11 mouse cellular contexts compared by ENCODE assay signal in genomic region chr14:103354396-103355352, GRCm38 (mm10). TPM values are rescaled to one million over a fixed set of nuclear protein-coding genes. Genes with fewer than 3 reads are reported as not detected.
DNase-seq lines count a peak whose midpoint lies in the region; ATAC-seq and TF ChIP-seq lines count a peak whose summit lies in the region.
"Had no signal": no experiment of that assay in that cellular context is flagged by ENCODE, and none has a peak within 500 bp of the region (broad histone marks: within the 10 kb centered on the region; RNA-seq: fewer than 3 reads in every experiment).

No protein-coding gene starts in this region.

- TF ChIP-seq POLR2A in thymus, adult 2 months (IDR thresholded peaks at IDR 0.05; ENCODE audit: control insufficient read depth, extremely low read depth, insufficient read depth, low read length, poor library complexity): no peak

- no peaks in the 10 kb centered on the region for H3K36me3 ChIP-seq in hindbrain, embryonic 13.5 days
- H3K36me3 ChIP-seq in neural tube, embryonic 12.5 days: no peaks in the 10 kb centered on the region
- H3K36me3 ChIP-seq in thymus, adult 2 months (ENCODE audit: control insufficient read depth, insufficient read depth, low read length): no peaks in the 10 kb centered on the region
- H3K36me3 ChIP-seq: liver, embryonic 15.5 days had no signal

- TF ChIP-seq CTCF in layer of hippocampus, adult 2 months (conservative IDR thresholded peaks at IDR 0.05): 0 out of 2 replicates have a peak, but pooled peaks have one; percentile 4
- no peak for TF ChIP-seq CTCF in thymus, adult 2 months (IDR thresholded peaks at IDR 0.05; ENCODE audit: borderline replicate concordance, control insufficient read depth, extremely low read depth, insufficient read depth, low read length, poor library complexity)

- H3K9ac ChIP-seq in hindbrain, embryonic 13.5 days: no peak overlapping the region
- H3K9ac ChIP-seq in neural tube, embryonic 12.5 days: no peak overlapping the region
- H3K9ac ChIP-seq: liver, embryonic 15.5 days had no signal

- H3K4me1 ChIP-seq in hindbrain, embryonic 13.5 days (replicated peaks): peaks cover 12% of the 10 kb centered on the region
- H3K4me1 ChIP-seq in neural tube, embryonic 12.5 days: peaks cover 6% of the 10 kb centered on the region; the same call in 1 of the 2 replicates
- no peaks in the 10 kb centered on the region for H3K4me1 ChIP-seq in thymus, adult 2 months (replicated peaks; ENCODE audit: control insufficient read depth, insufficient read depth, low read length)

- H3K4me2 ChIP-seq in hindbrain, embryonic 13.5 days: peak overlapping the region; percentile 25
- peak overlapping the region; percentile 8; the same call in 1 of the 2 replicates for H3K4me2 ChIP-seq in neural tube, embryonic 12.5 days (replicated peaks)
- H3K4me2 ChIP-seq: liver, embryonic 15.5 days had no signal

- no peak overlapping the region for H3K27ac ChIP-seq in layer of hippocampus, adult 2 months
- no peak overlapping the region for H3K27ac ChIP-seq in hindbrain, embryonic 13.5 days
- no peak overlapping the region for H3K27ac ChIP-seq in neural tube, embryonic 12.5 days
- H3K27ac ChIP-seq in thymus, adult 2 months (ENCODE audit: control insufficient read depth, insufficient read depth, low read length): no peak overlapping the region
- H3K27ac ChIP-seq: liver, embryonic 15.5 days had no signal

- 28% methylated on average over 17 of the region's 18 CpGs for WGBS in hindbrain, embryonic 13.5 days
- WGBS in neural tube, embryonic 12.5 days: 35% methylated on average over 17 of the region's 18 CpGs
- 88% methylated on average over 18 of the region's 18 CpGs for WGBS in thymus, adult 2 months

- H3K9me3 ChIP-seq in hindbrain, embryonic 13.5 days: no peaks in the 10 kb centered on the region
- H3K9me3 ChIP-seq in neural tube, embryonic 12.5 days: no peaks in the 10 kb centered on the region
- H3K9me3 ChIP-seq: liver, embryonic 15.5 days had no signal

- no peaks in the 10 kb centered on the region for H3K27me3 ChIP-seq in hindbrain, embryonic 13.5 days
- no peaks in the 10 kb centered on the region for H3K27me3 ChIP-seq in neural tube, embryonic 12.5 days (replicated peaks)
- no peaks in the 10 kb centered on the region for H3K27me3 ChIP-seq in thymus, adult 2 months (ENCODE audit: control insufficient read depth, insufficient read depth, low read length)
- H3K27me3 ChIP-seq: liver, embryonic 15.5 days had no signal

- H3K4me3 ChIP-seq in layer of hippocampus, adult 2 months: no peak overlapping the region
- H3K4me3 ChIP-seq in hindbrain, embryonic 13.5 days: no peak overlapping the region
- no peak overlapping the region for H3K4me3 ChIP-seq in neural tube, embryonic 12.5 days
- H3K4me3 ChIP-seq in thymus, adult 2 months (ENCODE audit: control insufficient read depth, insufficient read depth, low read length): no peak overlapping the region
- H3K4me3 ChIP-seq: erythroblast, embryonic 14.5 days; liver, embryonic 15.5 days had no signal

- no peak for ATAC-seq in hindbrain, embryonic 13.5 days (ENCODE audit: low FRiP score)
- ATAC-seq in neural tube, embryonic 12.5 days (ENCODE audit: low FRiP score, low read depth): no peak
- ATAC-seq in erythroblast, adult 5-6 weeks (replicated peaks; ENCODE audit: low FRiP score, poor library complexity, severe bottlenecking): no peak

- no peak for DNase-seq in layer of hippocampus, adult 2 months (ENCODE audit: low spot score in 2 of 2)
- DNase-seq in layer of hippocampus, adult 9-11 months: no peak
- peak; percentile 53 for DNase-seq in embryo, embryonic 11 days
- DNase-seq in spleen, adult 18-20 months: no peak
- no peak for DNase-seq in thymus, adult 2 months
- DNase-seq: thymus, postnatal 14 days had no signal

RNA-seq across cellular contexts. Expression of gene Mycbp2, which starts 8.1 kb away (rescaled TPM):
- 100 to 1,000 TPM; 173 to 185 TPM for total RNA-seq in layer of hippocampus, adult 2 months (2021)
- 54.6 and 58.1 TPM in 2 replicates for polyA plus RNA-seq in hindbrain, embryonic 13.5 days (2015; fragmentation: Nextera tagmentation; extraction: Ambion mirVana)
- 40.8 and 43.5 TPM in 2 replicates for polyA plus RNA-seq in neural tube, embryonic 12.5 days (2016; fragmentation: Nextera tagmentation; extraction: Ambion mirVana)
- 36.1 and 37.9 TPM in 2 replicates for polyA plus RNA-seq in thymus, adult 2 months (2012; rRNA removed)
- 18.2 and 25.0 TPM in 2 replicates for total RNA-seq in erythroblast, adult 5-6 weeks (2015; ENCODE audit: low replicate concordance)
- 13.2 and 14.7 TPM in 2 replicates for total RNA-seq in erythroblast, adult 5-6 weeks (2017; ENCODE audit: low replicate concordance)
